Mouse (Mus musculus) olfactory bulb, adult 2 months (tissue): ENCODE results near the gene Hdac4.

ENCODE experiments used
- CTCF ChIP-seq: fragments of 200-500 bp; IDR thresholded peaks from 2 replicates; pipeline ENCODE4 v1.5.1; 2012; ENCODE audit warnings: low read depth, mild to moderate bottlenecking, low read length, moderate library complexity; ENCODE audit not compliant: insufficient read depth
- POLR2A ChIP-seq: fragments of 200-500 bp; IDR thresholded peaks from 2 replicates; pipeline ENCODE4 v1.6.1; 2012; ENCODE audit warnings: mild to moderate bottlenecking, low read depth, low read length, moderate library complexity; ENCODE audit not compliant: insufficient read depth

GRCm38 (mm10) chr1:92215131-92215638, 19.7 kb upstream of the Hdac4 start:
- no peak for TF ChIP-seq CTCF
- TF ChIP-seq POLR2A: no peak
